ENCODE assay signal across 8 mouse cellular contexts in genomic region chr8:121382583-121383241, GRCm38 (mm10).
DNase-seq lines count a peak whose midpoint lies in the region; ATAC-seq and TF ChIP-seq lines count a peak whose summit lies in the region.

No protein-coding gene starts in this region.

- 0 out of 2 replicates have a peak, but pooled peaks cover 4% of the 10 kb centered on the region for H3K27me3 ChIP-seq in intestine, embryonic 14.5 days (replicated peaks; ENCODE audit: control insufficient read depth, insufficient read depth, low read length)
- peaks cover 12% of the 10 kb centered on the region for H3K27me3 ChIP-seq in limb, embryonic 15.5 days
- no peaks in the 10 kb centered on the region for H3K27me3 ChIP-seq in midbrain, postnatal 0 days (ENCODE audit: insufficient read depth, low read length)
- H3K27me3 ChIP-seq in stomach, embryonic 16.5 days (ENCODE audit: control insufficient read depth, insufficient read depth, low read length), result no peaks in the 10 kb centered on the region

- WGBS in intestine, embryonic 14.5 days, result 3% methylated on average over 21 of the region's 21 CpGs
- whole genome bisulfite sequencing in limb, embryonic 15.5 days, result 4% methylated on average over 21 of the region's 21 CpGs
- under 1% methylated on average over 20 of the region's 21 CpGs for WGBS in midbrain, postnatal 0 days
- WGBS in stomach, embryonic 16.5 days, result 3% methylated on average over 21 of the region's 21 CpGs

- 0 out of 2 replicates have a peak, but pooled peaks cover 13% of the 10 kb centered on the region for H3K4me1 ChIP-seq in intestine, embryonic 14.5 days (replicated peaks; ENCODE audit: control insufficient read depth, insufficient read depth, low read length)
- H3K4me1 ChIP-seq in limb, embryonic 15.5 days, result peaks cover 20% of the 10 kb centered on the region
- H3K4me1 ChIP-seq in midbrain, postnatal 0 days (ENCODE audit: insufficient read depth, low read length), result no peaks in the 10 kb centered on the region
- peaks cover 15% of the 10 kb centered on the region for H3K4me1 ChIP-seq in stomach, embryonic 16.5 days (ENCODE audit: control insufficient read depth, insufficient read depth, low read length)

- TF ChIP-seq CTCF in midbrain, postnatal 0 days (IDR thresholded peaks at IDR 0.05), result peak; percentile 85

- H3K27ac ChIP-seq in intestine, embryonic 14.5 days (ENCODE audit: low read depth), result no peak overlapping the region
- no peak overlapping the region for H3K27ac ChIP-seq in limb, embryonic 15.5 days
- no peak overlapping the region for H3K27ac ChIP-seq in midbrain, postnatal 0 days (ENCODE audit: low read depth, low read length)
- no peak overlapping the region for H3K27ac ChIP-seq in stomach, embryonic 16.5 days (ENCODE audit: low read length)

- peak overlapping the region; percentile 39 for H3K9ac ChIP-seq in intestine, embryonic 14.5 days (ENCODE audit: low read length)
- no peak overlapping the region for H3K9ac ChIP-seq in limb, embryonic 15.5 days
- peak overlapping the region; percentile 54 for H3K9ac ChIP-seq in midbrain, postnatal 0 days (replicated peaks; ENCODE audit: low read length, poor library complexity, severe bottlenecking)
- H3K9ac ChIP-seq in stomach, embryonic 16.5 days (ENCODE audit: low read length), result peak overlapping the region; percentile 59

- ATAC-seq in frontal cortex, adult (ENCODE audit: low TSS enrichment), result no peak
- ATAC-seq in intestine, embryonic 14.5 days (replicated peaks; ENCODE audit: low FRiP score, low TSS enrichment, low read depth), result peak; percentile 49
- ATAC-seq in limb, embryonic 15.5 days (ENCODE audit: insufficient number of reproducible peaks, low FRiP score, low TSS enrichment, low read depth), result peak; percentile 62; the same call in 1 of the 2 replicates
- peak; percentile 81 for ATAC-seq in midbrain, postnatal 0 days (ENCODE audit: low FRiP score)
- peak; percentile 47 for ATAC-seq in stomach, embryonic 16.5 days (ENCODE audit: insufficient read depth, low FRiP score)

- H3K9me3 ChIP-seq in intestine, embryonic 14.5 days (ENCODE audit: control insufficient read depth, low read length), result no peaks in the 10 kb centered on the region
- H3K9me3 ChIP-seq in limb, embryonic 15.5 days, result no peaks in the 10 kb centered on the region
- no peaks in the 10 kb centered on the region for H3K9me3 ChIP-seq in midbrain, postnatal 0 days (ENCODE audit: low read length)
- no peaks in the 10 kb centered on the region for H3K9me3 ChIP-seq in stomach, embryonic 16.5 days (replicated peaks; ENCODE audit: control insufficient read depth, low read length)

- no peaks in the 10 kb centered on the region for H3K36me3 ChIP-seq in intestine, embryonic 14.5 days (ENCODE audit: control insufficient read depth, insufficient read depth, low read length)
- H3K36me3 ChIP-seq in limb, embryonic 15.5 days, result no peaks in the 10 kb centered on the region
- no peaks in the 10 kb centered on the region for H3K36me3 ChIP-seq in midbrain, postnatal 0 days (ENCODE audit: insufficient read depth, low read length)
- no peaks in the 10 kb centered on the region for H3K36me3 ChIP-seq in stomach, embryonic 16.5 days (ENCODE audit: control insufficient read depth, insufficient read depth, low read length)

- H3K4me3 ChIP-seq in intestine, embryonic 14.5 days (ENCODE audit: low read depth, low read length), result peak overlapping the region; percentile 14; the same call in 1 of the 2 replicates
- H3K4me3 ChIP-seq in limb, embryonic 15.5 days, result peak overlapping the region; percentile 28
- peak overlapping the region; percentile 22 for H3K4me3 ChIP-seq in midbrain, postnatal 0 days (ENCODE audit: low read depth, low read length)
- H3K4me3 ChIP-seq in stomach, embryonic 16.5 days (replicated peaks; ENCODE audit: low read length), result peak overlapping the region; percentile 29

- DNase-seq in frontal cortex, postnatal 10 days (ENCODE audit: low spot score in 2 of 2), result peak; percentile 47 to 70
- peak; percentile 97 for DNase-seq in embryo, embryonic 10 days (ENCODE audit: low spot score)
- peak; percentile 61 to 62 for DNase-seq in gastrocnemius, postnatal 36 days
- DNase-seq in intestine, embryonic 14.5 days (ENCODE audit: low spot score), result peak; percentile 94
- DNase-seq in midbrain, postnatal 0 days (ENCODE audit: low spot score), result peak; percentile 82

- intact Hi-C loops in gastrocnemius, postnatal 36 days (cut with DNase I), result no loop called here

- peak overlapping the region; percentile 52 for H3K4me2 ChIP-seq in intestine, embryonic 14.5 days (ENCODE audit: low read length)
- peak overlapping the region; percentile 46 for H3K4me2 ChIP-seq in limb, embryonic 15.5 days
- H3K4me2 ChIP-seq in midbrain, postnatal 0 days (ENCODE audit: low read depth, low read length, poor library complexity, severe bottlenecking), result peak overlapping the region; percentile 58
- H3K4me2 ChIP-seq in stomach, embryonic 16.5 days (ENCODE audit: low read depth, low read length), result peak overlapping the region; percentile 51
